Mouse (Mus musculus) thymus, adult 2 months (tissue): ENCODE data around the gene Syn2.

Experiments used
- CTCF ChIP-seq: fragments of 200-500 bp; IDR thresholded peaks from 2 replicates; pipeline ENCODE4 v1.5.1; 2012; ENCODE audit warnings: mild to moderate bottlenecking, control low read depth, low read length, moderate library complexity, borderline replicate concordance; ENCODE audit not compliant: control insufficient read depth, poor library complexity, insufficient read depth; ENCODE audit errors: extremely low read depth
- POLR2A ChIP-seq: fragments of 200-500 bp; IDR thresholded peaks from 2 replicates; pipeline ENCODE4 v1.6.1; 2012; ENCODE audit warnings: mild to moderate bottlenecking, low read length, control low read depth, moderate library complexity; ENCODE audit not compliant: control insufficient read depth, poor library complexity, insufficient read depth; ENCODE audit errors: extremely low read depth

- TF ChIP-seq POLR2A (no peak), CTCF (no peak)
Observed at GRCm38 (mm10) chr6:115279639-115280038, 144.9 kb downstream of the Syn2 start.
